Mouse (Mus musculus): ENCODE data around the gene Trim63. TPM values are rescaled to one million over a fixed set of nuclear protein-coding genes. Genes with fewer than 3 reads are reported as not detected.

Trim63 gene
- polyA plus RNA-seq, 1 experiment = 1.0 TPM

GRCm38 (mm10) chr4:134370649-134371221, 55.8 kb downstream of the Trim63 start:
- DNase-seq (ENCODE audit: low read depth) = no peak

- no peak for DNase-seq (ENCODE audit: low read depth)
These were observed 56.5 kb downstream of the Trim63 start for GRCm38 (mm10) chr4:134371316-134371855.

DNA sequence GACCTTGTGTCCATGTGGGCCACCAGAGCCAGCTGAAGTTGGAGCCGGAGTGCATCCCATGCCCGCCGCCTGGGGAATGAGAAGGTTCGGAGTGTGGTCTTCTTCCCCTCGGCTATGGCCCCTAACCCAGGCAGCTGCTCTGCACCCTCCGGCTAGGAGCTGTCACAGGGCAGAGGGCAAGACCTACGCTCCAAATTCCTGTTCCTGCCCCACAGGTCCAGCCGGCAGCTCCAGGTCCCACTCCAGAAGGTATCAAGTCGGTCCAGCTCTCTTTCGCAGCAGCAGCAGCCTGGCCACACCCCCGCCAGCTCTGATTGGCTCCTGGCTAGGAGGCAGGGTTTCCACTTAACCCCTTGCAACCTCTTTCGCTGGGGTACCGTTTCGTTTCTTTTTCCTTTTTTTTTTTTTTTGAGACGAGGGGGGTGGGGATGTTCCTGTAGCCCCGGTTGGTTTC, 57.4 kb downstream of the Trim63 start:
- DNase-seq (ENCODE audit: low read depth) = no peak

- DNase-seq (ENCODE audit: low read depth) = no peak
These were observed 58.4 kb downstream of the Trim63 start for GRCm38 (mm10) chr4:134373295-134373694.

DNA sequence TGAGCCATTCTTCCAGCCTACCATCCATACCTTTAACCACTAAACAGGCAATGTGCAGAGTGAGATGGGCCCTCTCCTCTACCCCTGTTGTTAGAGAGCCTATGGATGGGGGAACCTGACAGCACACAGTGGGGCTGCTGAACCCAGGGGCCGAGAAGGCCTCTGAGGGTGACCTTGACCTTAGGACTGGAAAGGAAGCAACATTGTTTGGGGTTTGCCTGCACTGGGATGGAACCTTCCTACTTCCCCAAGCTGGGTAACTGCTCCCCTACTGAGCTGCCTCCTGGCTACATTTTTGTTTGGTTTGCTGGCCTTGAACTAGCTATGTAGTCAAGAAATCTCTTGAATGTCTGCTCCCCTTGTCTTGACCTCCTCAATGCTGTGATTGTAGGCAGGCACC, 59.4 kb downstream of the Trim63 start:
- no peak for DNase-seq (ENCODE audit: low read depth)

GRCm38 (mm10) chr4:134378089-134378615, 63.2 kb downstream of the Trim63 start:
- no peak for DNase-seq (ENCODE audit: low read depth)

Other genes starting within 250 kb of the Trim63 start
- 1,433 and 3,556 TPM in 2 replicates for gene Cd52, start 220.0 kb upstream of the Trim63 start, polyA plus RNA-seq (2012; rRNA removed)
- gene Ubxn11, start 212.6 kb upstream of the Trim63 start, polyA plus RNA-seq (2012; rRNA removed) = 22.2 and 28.3 TPM in 2 replicates
- gene Sh3bgrl3, start 186.3 kb upstream of the Trim63 start, polyA plus RNA-seq (2012; rRNA removed) = 935 and 1,090 TPM in 2 replicates
- gene Cep85, start 128.0 kb upstream of the Trim63 start, polyA plus RNA-seq (2012; rRNA removed) = 21.3 and 29.8 TPM in 2 replicates
- not detected in 2 replicates for gene Gm7534, start 112.1 kb upstream of the Trim63 start, polyA plus RNA-seq (2012; rRNA removed)
- 0.23 and 0.56 TPM in 2 replicates for gene Catsper4, start 87.7 kb upstream of the Trim63 start, polyA plus RNA-seq (2012; rRNA removed)
- 8.7 and 10.3 TPM in 2 replicates for gene Cnksr1, start 76.7 kb upstream of the Trim63 start, polyA plus RNA-seq (2012; rRNA removed)
- gene E130218I03Rik, start 71.5 kb upstream of the Trim63 start, polyA plus RNA-seq (2012; rRNA removed) = 0.05 TPM in 1 of 2 replicates, not detected in the other
- 8.7 and 8.9 TPM in 2 replicates for gene Zfp593, start 69.5 kb upstream of the Trim63 start, polyA plus RNA-seq (2012; rRNA removed)
- gene Gm30191, start 68.2 kb upstream of the Trim63 start, polyA plus RNA-seq (2012; rRNA removed) = not detected in 2 replicates
- gene Grrp1, start 61.0 kb upstream of the Trim63 start, polyA plus RNA-seq (2012; rRNA removed) = 15.0 and 15.6 TPM in 2 replicates
- 6.8 and 8.3 TPM in 2 replicates for gene Pdik1l, start 27.2 kb upstream of the Trim63 start, polyA plus RNA-seq (2012; rRNA removed)
- gene Slc30a2, start 28.1 kb downstream of the Trim63 start, polyA plus RNA-seq (2012; rRNA removed) = 41.8 and 53.7 TPM in 2 replicates
- 2.7 and 3.2 TPM in 2 replicates for gene Extl1, start 68.7 kb downstream of the Trim63 start, polyA plus RNA-seq (2012; rRNA removed)
- 47.4 and 66.4 TPM in 2 replicates for gene Pafah2, start 81.2 kb downstream of the Trim63 start, polyA plus RNA-seq (2012; rRNA removed)
- 3.5 and 7.7 TPM in 2 replicates for gene Stmn1, start 153.2 kb downstream of the Trim63 start, polyA plus RNA-seq (2012; rRNA removed)
- gene Paqr7, start 181.6 kb downstream of the Trim63 start, polyA plus RNA-seq (2012; rRNA removed) = 37.7 and 48.2 TPM in 2 replicates
- gene Aunip, start 195.9 kb downstream of the Trim63 start, polyA plus RNA-seq (2012; rRNA removed) = 0.19 and 0.35 TPM in 2 replicates
- gene Mtfr1l, start 220.3 kb downstream of the Trim63 start, polyA plus RNA-seq (2012; rRNA removed) = 113 and 153 TPM in 2 replicates
- gene Selenon, start 237.0 kb downstream of the Trim63 start, polyA plus RNA-seq (2012; rRNA removed) = 20.1 and 22.9 TPM in 2 replicates

Measured in gonadal fat pad, adult 2 months (tissue).